Mouse (Mus musculus) testis, adult 2 months (tissue): ENCODE data around the gene Ccdc9.

ENCODE experiments used
- CTCF ChIP-seq: fragments of 200-500 bp; IDR thresholded peaks from 2 replicates; pipeline ENCODE4 v1.5.1; 2012; ENCODE audit warnings: low read depth, mild to moderate bottlenecking, inconsistent platforms, low read length, moderate library complexity; ENCODE audit not compliant: control insufficient read depth, insufficient read depth, insufficient replicate concordance
- POLR2A ChIP-seq: fragments of 200-500 bp; IDR thresholded peaks from 2 replicates; pipeline ENCODE4 v1.6.1; 2012; ENCODE audit warnings: low read depth, mild to moderate bottlenecking, inconsistent platforms, low read length, moderate library complexity; ENCODE audit not compliant: control insufficient read depth

DNA sequence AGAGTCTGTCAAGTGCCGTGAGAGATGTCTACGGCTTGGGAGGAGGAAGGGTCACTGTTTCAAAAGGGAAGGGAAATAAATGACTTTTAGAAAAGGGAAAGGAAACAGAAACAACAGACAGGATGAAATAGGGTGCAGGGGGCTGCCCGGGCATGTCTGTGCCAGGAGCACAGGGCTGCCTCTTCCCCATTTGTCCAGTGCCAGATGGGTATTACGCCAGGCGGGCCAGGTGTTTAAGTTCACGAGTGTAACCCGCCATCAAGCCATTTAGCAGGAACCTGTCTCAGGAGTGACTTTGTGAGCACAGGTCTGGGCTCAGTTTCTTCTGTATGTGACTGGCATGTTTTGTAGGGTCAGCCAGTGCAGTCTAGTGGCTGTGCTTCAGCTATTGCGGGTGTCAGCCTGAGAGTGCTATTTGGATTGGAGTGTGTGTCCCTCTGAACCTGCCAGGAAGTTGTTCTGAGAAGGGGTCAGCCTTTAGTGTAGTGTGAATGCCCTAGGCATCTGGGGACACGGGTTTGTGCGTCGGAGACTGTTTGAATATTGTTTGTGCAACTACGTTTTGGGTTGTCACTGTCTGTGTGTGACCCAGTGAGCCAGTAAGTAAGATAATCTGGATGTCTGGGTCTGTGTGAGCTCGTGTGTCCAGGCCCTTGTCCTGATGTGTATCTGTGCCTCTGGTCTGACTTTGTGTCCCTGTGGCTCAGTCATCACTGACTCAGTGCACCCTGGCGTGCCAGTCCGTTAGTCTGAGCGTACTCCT, 22.1 kb upstream of the Ccdc9 start:
- TF ChIP-seq CTCF (no peak), POLR2A (no peak)
